Mouse (Mus musculus): Measurements from ENCODE around the gene Acads. TPM values are rescaled to one million over a fixed set of nuclear protein-coding genes. Genes with fewer than 3 reads are reported as not detected.

Gene Acads
- polyA plus RNA-seq, 1 experiment from 2014 or later: 30.1 TPM

GRCm38 (mm10) chr5:115161064-115161939 lies 42.2 kb upstream of the Acads start:
- Histone ChIP-seq H3K4me1 (replicated peaks; ENCODE audit: control insufficient read depth, insufficient read depth, low read length) (peaks cover 16% of the 10 kb centered on the region; the same call in 1 of the 2 replicates), H3K4me3 (ENCODE audit: low read depth, low read length) (no peak overlapping the region), H3K27me3 (ENCODE audit: control insufficient read depth, insufficient read depth, low read length) (no peaks in the 10 kb centered on the region), H3K9ac (ENCODE audit: low read length) (no peak overlapping the region), H3K36me3 (ENCODE audit: control insufficient read depth, insufficient read depth, low read length) (no peaks in the 10 kb centered on the region), H3K9me3 (ENCODE audit: control insufficient read depth, low read length) (no peaks in the 10 kb centered on the region), H3K4me2 (ENCODE audit: low read depth, low read length, severe bottlenecking) (no peak overlapping the region), H3K27ac (ENCODE audit: low read depth, low read length) (no peak overlapping the region)
- 54% methylated on average over 13 of the region's 13 CpGs for WGBS
- DNase-seq (ENCODE audit: low spot score) (no peak), ATAC-seq (replicated peaks; ENCODE audit: low FRiP score) (no peak)

DNA sequence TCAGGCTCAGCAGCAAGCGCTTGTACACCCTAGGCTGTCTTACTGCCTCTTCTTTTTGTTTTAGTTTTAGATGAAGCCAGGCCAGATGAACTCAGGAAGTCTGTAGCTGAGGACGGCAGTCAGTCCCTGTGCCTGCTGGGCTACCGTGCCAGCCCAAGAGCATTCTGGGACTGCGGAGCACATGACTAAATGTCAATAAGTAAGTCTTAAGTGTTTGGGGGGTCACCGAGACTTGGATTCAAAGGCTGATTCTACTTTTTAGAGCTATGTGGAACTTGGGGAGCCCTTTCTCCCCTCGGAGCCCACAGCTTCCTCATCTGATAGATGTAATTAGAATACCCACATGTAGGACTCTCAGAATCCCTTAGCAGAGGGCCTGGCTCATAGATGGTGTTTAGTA lies 41.5 kb upstream of the Acads start:
- peaks cover 19% of the 10 kb centered on the region; the same call in 1 of the 2 replicates for H3K4me1 ChIP-seq (replicated peaks; ENCODE audit: control insufficient read depth, insufficient read depth, low read length)
- no peak overlapping the region for H3K4me2 ChIP-seq (ENCODE audit: low read depth, low read length, severe bottlenecking)
- WGBS: 78% methylated on average over 6 of the region's 6 CpGs
- ATAC-seq (replicated peaks; ENCODE audit: low FRiP score) (no peak), DNase-seq (ENCODE audit: low spot score) (no peak)
- H3K36me3 ChIP-seq (ENCODE audit: control insufficient read depth, insufficient read depth, low read length): no peaks in the 10 kb centered on the region
- H3K27me3 ChIP-seq (ENCODE audit: control insufficient read depth, insufficient read depth, low read length): no peaks in the 10 kb centered on the region
- no peaks in the 10 kb centered on the region for H3K9me3 ChIP-seq (ENCODE audit: control insufficient read depth, low read length)
- no peak overlapping the region for H3K9ac ChIP-seq (ENCODE audit: low read length)
- no peak overlapping the region for H3K4me3 ChIP-seq (ENCODE audit: low read depth, low read length)
- H3K27ac ChIP-seq (ENCODE audit: low read depth, low read length): no peak overlapping the region

DNA sequence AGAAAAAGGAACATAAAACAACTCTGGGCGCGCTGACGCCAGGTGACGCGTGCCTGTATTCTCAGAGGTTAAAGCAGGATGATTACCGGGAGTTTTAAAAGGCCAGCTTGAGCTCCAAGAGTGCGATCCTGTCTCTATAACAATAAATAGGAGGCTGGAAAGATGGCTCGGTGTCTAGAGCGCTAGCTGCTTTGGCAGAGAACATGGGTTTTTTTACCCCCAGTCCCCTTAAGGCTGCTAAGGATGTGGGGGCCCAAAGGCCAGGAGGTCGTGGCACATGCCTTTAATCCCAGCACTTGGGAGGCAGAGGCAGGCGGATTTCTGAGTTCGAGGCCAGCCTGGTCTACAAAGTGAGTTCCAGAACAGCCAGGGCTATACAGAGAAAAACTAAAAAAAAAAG lies 40.0 kb upstream of the Acads start:
- Histone ChIP-seq H3K4me2 (ENCODE audit: low read depth, low read length, severe bottlenecking) (peak overlapping the region; percentile 87), H3K4me1 (replicated peaks; ENCODE audit: control insufficient read depth, insufficient read depth, low read length) (peaks cover 23% of the 10 kb centered on the region), H3K9me3 (ENCODE audit: control insufficient read depth, low read length) (no peaks in the 10 kb centered on the region), H3K9ac (ENCODE audit: low read length) (peak overlapping the region; percentile 95), H3K36me3 (ENCODE audit: control insufficient read depth, insufficient read depth, low read length) (no peaks in the 10 kb centered on the region), H3K27ac (ENCODE audit: low read depth, low read length) (peak overlapping the region; percentile 96), H3K4me3 (ENCODE audit: low read depth, low read length) (peak overlapping the region; percentile 96), H3K27me3 (ENCODE audit: control insufficient read depth, insufficient read depth, low read length) (no peaks in the 10 kb centered on the region)
- DNase-seq (ENCODE audit: low spot score): no peak
- no peak for ATAC-seq (replicated peaks; ENCODE audit: low FRiP score)
- WGBS: 36% methylated on average over 12 of the region's 12 CpGs

GRCm38 (mm10) chr5:115158040-115158983 lies 39.2 kb upstream of the Acads start, which contains the start of gene Mlec:
TSS of gene Mlec (minus strand) at chr5:115158179.
- DNase-seq (ENCODE audit: low spot score) (peak; percentile 99), ATAC-seq (replicated peaks; ENCODE audit: low FRiP score) (peak; percentile 97)
- Histone ChIP-seq H3K4me1 (replicated peaks; ENCODE audit: control insufficient read depth, insufficient read depth, low read length) (peaks cover 23% of the 10 kb centered on the region), H3K27ac (ENCODE audit: low read depth, low read length) (peak within 1 kb of the TSS; percentile 96), H3K4me3 (ENCODE audit: low read depth, low read length) (peak within 1 kb of the TSS; percentile 96), H3K9ac (ENCODE audit: low read length) (peak within 1 kb of the TSS; percentile 95), H3K9me3 (ENCODE audit: control insufficient read depth, low read length) (no peaks in the 10 kb centered on the region), H3K4me2 (ENCODE audit: low read depth, low read length, severe bottlenecking) (peak within 1 kb of the TSS; percentile 87), H3K36me3 (ENCODE audit: control insufficient read depth, insufficient read depth, low read length) (no peaks in the 10 kb centered on the region), H3K27me3 (ENCODE audit: control insufficient read depth, insufficient read depth, low read length) (no peaks in the 10 kb centered on the region)
- WGBS: under 1% methylated on average over 78 of the region's 78 CpGs

GRCm38 (mm10) chr5:115156933-115157589 lies 37.9 kb upstream of the Acads start:
- peaks cover 23% of the 10 kb centered on the region for H3K4me1 ChIP-seq (replicated peaks; ENCODE audit: control insufficient read depth, insufficient read depth, low read length)

DNA sequence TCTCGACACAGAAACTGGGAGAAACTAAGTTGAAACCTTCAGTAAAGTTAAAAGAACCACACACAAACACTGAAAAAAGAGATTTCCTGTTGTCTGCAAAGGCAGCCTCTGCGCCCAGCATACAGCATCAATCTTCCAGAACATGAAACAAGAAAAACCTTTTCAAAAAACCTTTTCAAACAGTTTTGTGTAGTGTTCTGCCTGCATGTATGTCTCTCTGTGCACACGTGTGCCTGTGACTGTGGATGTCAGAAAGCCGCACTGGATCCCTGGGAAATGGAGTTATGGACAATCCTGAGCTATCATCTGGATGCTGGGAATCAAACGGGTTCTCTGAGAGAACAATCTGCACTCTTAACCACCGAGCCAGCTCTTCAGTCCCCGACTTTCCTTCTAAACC lies 37.3 kb upstream of the Acads start:
- no peaks in the 10 kb centered on the region for H3K27me3 ChIP-seq (ENCODE audit: control insufficient read depth, insufficient read depth, low read length)
- peak overlapping the region; percentile 87 for H3K4me2 ChIP-seq (ENCODE audit: low read depth, low read length, severe bottlenecking)
- no peaks in the 10 kb centered on the region for H3K9me3 ChIP-seq (ENCODE audit: control insufficient read depth, low read length)
- no peaks in the 10 kb centered on the region for H3K36me3 ChIP-seq (ENCODE audit: control insufficient read depth, insufficient read depth, low read length)
- ATAC-seq (replicated peaks; ENCODE audit: low FRiP score) (no peak), DNase-seq (ENCODE audit: low spot score) (no peak)
- H3K4me3 ChIP-seq (ENCODE audit: low read depth, low read length): peak overlapping the region; percentile 96; the same call in 1 of the 2 replicates
- 68% methylated on average over 7 of the region's 7 CpGs for WGBS
- H3K9ac ChIP-seq (ENCODE audit: low read length): peak overlapping the region; percentile 20
- peaks cover 23% of the 10 kb centered on the region for H3K4me1 ChIP-seq (replicated peaks; ENCODE audit: control insufficient read depth, insufficient read depth, low read length)
- H3K27ac ChIP-seq (ENCODE audit: low read depth, low read length): no peak overlapping the region

More at GRCm38 (mm10) chr5:115156933-115157589, 37.9 kb upstream of the Acads start:
- Histone ChIP-seq H3K27ac (ENCODE audit: low read depth, low read length) (peak overlapping the region; percentile 76; the same call in 1 of the 2 replicates), H3K36me3 (ENCODE audit: control insufficient read depth, insufficient read depth, low read length) (no peaks in the 10 kb centered on the region), H3K4me3 (ENCODE audit: low read depth, low read length) (peak overlapping the region; percentile 96), H3K9ac (ENCODE audit: low read length) (peak overlapping the region; percentile 95), H3K4me2 (ENCODE audit: low read depth, low read length, severe bottlenecking) (peak overlapping the region; percentile 87), H3K27me3 (ENCODE audit: control insufficient read depth, insufficient read depth, low read length) (no peaks in the 10 kb centered on the region), H3K9me3 (ENCODE audit: control insufficient read depth, low read length) (no peaks in the 10 kb centered on the region)
- 3% methylated on average over 26 of the region's 26 CpGs for WGBS
- peak; percentile 65 for DNase-seq (ENCODE audit: low spot score)
- ATAC-seq (replicated peaks; ENCODE audit: low FRiP score): no peak

GRCm38 (mm10) chr5:115155831-115156230 lies 36.7 kb upstream of the Acads start:
- ATAC-seq (replicated peaks; ENCODE audit: low FRiP score): no peak
- Histone ChIP-seq H3K4me3 (ENCODE audit: low read depth, low read length) (0 out of 2 replicates have a peak overlapping the region, but pooled peaks have one; percentile 2), H3K27ac (ENCODE audit: low read depth, low read length) (no peak overlapping the region), H3K4me1 (replicated peaks; ENCODE audit: control insufficient read depth, insufficient read depth, low read length) (peaks cover 18% of the 10 kb centered on the region), H3K9ac (ENCODE audit: low read length) (peak overlapping the region; percentile 20), H3K9me3 (ENCODE audit: control insufficient read depth, low read length) (no peaks in the 10 kb centered on the region), H3K36me3 (ENCODE audit: control insufficient read depth, insufficient read depth, low read length) (no peaks in the 10 kb centered on the region), H3K4me2 (ENCODE audit: low read depth, low read length, severe bottlenecking) (peak overlapping the region; percentile 87; the same call in 1 of the 2 replicates), H3K27me3 (ENCODE audit: control insufficient read depth, insufficient read depth, low read length) (no peaks in the 10 kb centered on the region)
- no peak for DNase-seq (ENCODE audit: low spot score)
- 46% methylated on average over 5 of the region's 5 CpGs for WGBS

DNA sequence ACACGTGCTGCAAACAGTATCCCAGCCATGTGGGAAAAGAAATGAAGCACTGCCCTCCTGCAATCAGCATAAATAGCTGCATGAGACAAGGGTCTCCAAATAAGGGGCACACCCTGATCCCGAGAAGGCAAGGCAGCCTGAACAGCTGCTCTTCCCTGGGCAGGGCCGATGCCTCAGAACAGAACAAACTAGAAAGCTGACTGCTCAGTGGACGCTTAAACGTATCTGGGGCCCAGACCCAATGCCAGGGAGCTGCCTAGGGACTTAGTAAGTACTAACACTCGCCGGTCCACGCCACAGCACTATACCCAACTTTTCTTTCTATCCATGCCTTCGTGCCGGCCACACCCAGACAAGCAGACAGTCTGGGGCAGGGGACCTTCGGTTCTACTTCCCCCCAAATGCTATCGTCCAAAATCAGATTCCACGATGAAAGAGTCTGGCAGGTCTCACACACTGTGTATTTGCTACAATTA lies 36.0 kb upstream of the Acads start:
- H3K9ac ChIP-seq (ENCODE audit: low read length): peak overlapping the region; percentile 25; the same call in 1 of the 2 replicates
- 78% methylated on average over 13 of the region's 13 CpGs for WGBS
- no peak overlapping the region for H3K4me3 ChIP-seq (ENCODE audit: low read depth, low read length)
- no peaks in the 10 kb centered on the region for H3K9me3 ChIP-seq (ENCODE audit: control insufficient read depth, low read length)
- H3K36me3 ChIP-seq (ENCODE audit: control insufficient read depth, insufficient read depth, low read length): peaks cover 6% of the 10 kb centered on the region
- no peak overlapping the region for H3K27ac ChIP-seq (ENCODE audit: low read depth, low read length)
- no peaks in the 10 kb centered on the region for H3K27me3 ChIP-seq (ENCODE audit: control insufficient read depth, insufficient read depth, low read length)
- ATAC-seq (replicated peaks; ENCODE audit: low FRiP score) (no peak), DNase-seq (ENCODE audit: low spot score) (no peak)
- no peak overlapping the region for H3K4me2 ChIP-seq (ENCODE audit: low read depth, low read length, severe bottlenecking)
- peaks cover 18% of the 10 kb centered on the region for H3K4me1 ChIP-seq (replicated peaks; ENCODE audit: control insufficient read depth, insufficient read depth, low read length)

Measured in forebrain, embryonic 11.5 days (tissue).